Mouse (Mus musculus) kidney, embryonic 15.5 days (tissue): ENCODE measurements around the gene Tldc1. TPM values are rescaled to one million over a fixed set of nuclear protein-coding genes. Genes with fewer than 3 reads are reported as not detected.
A peak's percentile ranks its signal among the peaks of the same experiment; 100 is the strongest.

Experiments
- ATAC-seq: fragments of 200-750 bp; cut with Nextera tagmentation; replicated peaks from 2 replicates; pipeline ENCODE4 v1.8.0; 2017; ENCODE audit warnings: moderate TSS enrichment; ENCODE audit not compliant: low FRiP score
- H3K27ac ChIP-seq: fragments of 300-500 bp; sonication (generic); 2 replicates; pipeline ENCODE4 v1.5.1; 2015; ENCODE audit warnings: mild to moderate bottlenecking, inconsistent platforms
- H3K27me3 ChIP-seq: fragments of 300-500 bp; sonication (generic); 2 replicates; pipeline ENCODE4 v1.6.1; 2015; ENCODE audit warnings: inconsistent platforms
- H3K36me3 ChIP-seq: fragments of 300-500 bp; sonication (generic); 2 replicates; pipeline ENCODE4 v1.6.1; 2015; ENCODE audit warnings: inconsistent platforms
- H3K4me1 ChIP-seq: fragments of 300-500 bp; sonication (generic); 2 replicates; pipeline ENCODE4 v1.6.1; 2015; ENCODE audit warnings: inconsistent platforms
- H3K4me2 ChIP-seq: fragments of 300-500 bp; sonication (generic); 2 replicates; pipeline ENCODE4 v1.6.1; 2015; ENCODE audit warnings: moderate library complexity, mild to moderate bottlenecking, inconsistent platforms
- H3K4me3 ChIP-seq: fragments of 300-500 bp; sonication (generic); replicated peaks from 2 replicates; pipeline ENCODE4 v1.5.1; 2015; ENCODE audit warnings: mild to moderate bottlenecking, inconsistent platforms
- H3K9ac ChIP-seq: fragments of 300-500 bp; sonication (generic); 2 replicates; pipeline ENCODE4 v1.6.1; 2015; ENCODE audit warnings: mild to moderate bottlenecking, inconsistent platforms
- H3K9me3 ChIP-seq: fragments of 300-500 bp; sonication (generic); replicated peaks from 2 replicates; pipeline ENCODE4 v1.6.1; 2016; ENCODE audit warnings: inconsistent platforms
- WGBS: fragments of 180-500 bp; shearing (Covaris S2); methylation state at CpG from one replicate; pipeline ENCODE4 v1.1.7; 2015; ENCODE audit warnings: mixed read lengths; 5-methylcytosine and 5-hydroxymethylcytosine counted together
- polyA plus RNA-seq: library from polyadenylated mRNA; unstranded; fragments of >200 nt; fragmentation: Nextera tagmentation; extraction: Ambion mirVana; gene quantifications from 2 replicates; pipeline ENCODE4 v1.2.1, GENCODE M21; 2015

Gene Tldc1
- polyA plus RNA-seq, 1 experiment from 2014 or later, result 15.0 TPM

DNA sequence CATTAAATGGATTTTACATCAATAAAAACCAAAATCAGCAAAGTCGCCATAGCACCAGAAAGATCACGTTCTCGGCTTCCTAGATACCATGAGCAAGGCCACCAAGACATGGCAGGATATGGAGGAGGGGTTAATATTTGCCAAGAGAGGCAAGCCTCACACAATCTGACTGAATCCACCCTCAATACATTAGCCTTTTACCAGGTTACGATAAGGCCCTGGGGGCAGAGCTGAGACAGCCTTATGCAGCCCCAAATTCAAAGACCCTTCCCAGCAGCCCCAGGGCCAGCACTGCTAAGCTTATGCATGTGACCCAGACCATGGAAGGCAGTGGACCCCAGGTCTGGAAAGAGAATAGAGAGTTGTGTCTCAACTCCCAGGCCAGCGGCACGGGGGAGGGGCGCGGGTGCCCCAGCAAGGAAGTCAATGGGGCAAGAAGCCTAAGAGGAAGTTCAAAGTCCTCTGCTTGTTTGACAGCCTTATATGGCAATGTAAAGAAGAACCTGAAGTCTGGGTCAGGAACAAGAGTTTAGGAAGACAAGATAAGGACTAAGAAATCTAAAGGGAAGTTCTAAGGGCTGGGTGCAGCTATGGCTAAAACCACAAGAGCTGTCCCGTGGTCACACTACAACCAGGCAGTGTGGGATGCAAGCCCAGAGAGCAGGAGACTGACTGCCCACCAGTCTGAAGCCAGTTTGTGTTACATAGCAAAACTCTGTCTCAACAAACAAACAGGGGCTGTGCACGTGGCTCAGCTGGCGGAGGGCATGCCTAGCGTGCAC, 34.6 kb upstream of the Tldc1 start:
- H3K36me3 ChIP-seq, result peaks cover 39% of the 10 kb centered on the region
- H3K9me3 ChIP-seq, result no peaks in the 10 kb centered on the region
- peak; percentile 33; the same call in 1 of the 2 replicates for ATAC-seq
- H3K27me3 ChIP-seq, result no peaks in the 10 kb centered on the region
- H3K27ac ChIP-seq, result peak overlapping the region; percentile 80
- peaks cover 62% of the 10 kb centered on the region for H3K4me1 ChIP-seq
- H3K4me3 ChIP-seq, result no peak overlapping the region
- 53% methylated on average over 12 of the region's 12 CpGs for WGBS
- no peak overlapping the region for H3K4me2 ChIP-seq
- no peak overlapping the region for H3K9ac ChIP-seq

- peaks cover 42% of the 10 kb centered on the region for H3K36me3 ChIP-seq
- ATAC-seq, result no peak
- peaks cover 56% of the 10 kb centered on the region for H3K4me1 ChIP-seq
- H3K27ac ChIP-seq, result peak overlapping the region; percentile 80
- no peak overlapping the region for H3K9ac ChIP-seq
- H3K4me3 ChIP-seq, result no peak overlapping the region
- no peaks in the 10 kb centered on the region for H3K9me3 ChIP-seq
- WGBS, result 42% methylated on average over 6 of the region's 6 CpGs
- no peak overlapping the region for H3K4me2 ChIP-seq
- H3K27me3 ChIP-seq, result no peaks in the 10 kb centered on the region
These were observed 33.7 kb upstream of the Tldc1 start for GRCm38 (mm10) chr8:119811925-119812324.

DNA sequence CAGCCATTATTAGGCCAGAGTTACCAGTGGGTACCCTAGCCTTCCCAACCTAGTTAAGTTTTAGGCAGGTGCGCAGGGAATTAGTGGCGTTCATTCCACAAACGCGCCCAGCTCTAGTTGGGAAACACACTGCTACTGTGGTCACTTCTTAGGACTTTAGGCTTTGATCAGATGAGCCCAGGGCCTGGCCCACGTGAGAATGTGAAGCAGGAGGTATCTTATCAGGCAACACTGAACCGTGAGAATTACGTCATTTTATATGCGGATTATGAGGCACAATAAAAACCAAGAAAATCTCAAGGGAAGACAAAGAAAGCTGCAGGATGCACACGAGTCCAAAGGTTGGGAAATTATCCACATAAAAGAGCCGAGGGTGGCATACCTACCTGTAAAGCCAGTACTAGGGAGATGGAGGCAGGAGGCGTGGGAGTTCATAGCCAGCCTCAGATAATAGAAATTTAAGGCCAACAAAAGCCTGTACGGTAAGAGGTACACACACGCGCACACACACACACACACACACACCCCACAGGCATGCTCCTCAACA, 32.8 kb upstream of the Tldc1 start:
- Histone ChIP-seq H3K4me3 (no peak overlapping the region), H3K27ac (no peak overlapping the region), H3K36me3 (peaks cover 42% of the 10 kb centered on the region), H3K9me3 (no peaks in the 10 kb centered on the region), H3K27me3 (no peaks in the 10 kb centered on the region), H3K9ac (no peak overlapping the region), H3K4me2 (no peak overlapping the region), H3K4me1 (peaks cover 47% of the 10 kb centered on the region)
- WGBS, result 85% methylated on average over 14 of the region's 14 CpGs
- no peak for ATAC-seq

DNA sequence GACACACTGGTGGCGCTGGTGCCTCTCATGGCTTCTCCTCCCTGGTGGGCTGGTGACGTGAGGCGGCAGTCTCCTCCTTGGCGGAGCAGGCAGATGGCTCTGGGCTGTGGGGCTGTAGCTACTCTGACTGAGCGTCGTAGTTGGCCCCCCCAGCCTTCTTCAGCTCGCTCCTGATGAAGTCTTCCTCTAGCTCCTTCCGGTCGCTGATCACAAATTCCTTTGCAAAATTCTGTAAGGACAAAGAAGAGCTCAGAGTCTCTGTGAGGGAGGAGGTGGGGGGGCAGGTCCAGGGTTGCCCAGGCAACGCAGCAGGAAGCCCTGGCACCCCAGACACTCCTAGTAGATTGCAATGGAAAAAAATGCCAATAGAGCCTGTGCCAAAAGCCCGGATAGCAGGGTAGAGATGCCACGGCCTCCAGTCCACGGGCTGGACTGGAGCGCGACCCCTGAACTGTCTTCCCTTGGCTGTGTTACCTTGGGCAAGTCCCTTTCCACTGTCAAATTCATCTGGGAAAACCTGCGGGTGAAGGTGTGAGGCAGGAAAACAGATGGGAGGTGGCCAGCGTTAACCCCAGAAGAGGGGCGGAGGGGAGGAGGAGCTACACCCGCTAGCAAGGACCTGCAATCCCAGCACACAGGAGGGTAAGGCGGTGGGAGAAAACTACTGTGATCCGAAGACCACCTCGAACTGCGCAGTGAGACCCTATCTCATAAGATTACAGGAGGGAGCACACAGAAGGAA, 32.1 kb upstream of the Tldc1 start:
- Histone ChIP-seq H3K9ac (no peak overlapping the region), H3K9me3 (no peaks in the 10 kb centered on the region), H3K4me3 (no peak overlapping the region), H3K27ac (no peak overlapping the region), H3K4me2 (no peak overlapping the region), H3K36me3 (peaks cover 36% of the 10 kb centered on the region), H3K27me3 (no peaks in the 10 kb centered on the region), H3K4me1 (peaks cover 51% of the 10 kb centered on the region)
- 86% methylated on average over 23 of the region's 23 CpGs for WGBS
- ATAC-seq, result no peak

GRCm38 (mm10) chr8:119809620-119810019, 31.4 kb upstream of the Tldc1 start:
- Histone ChIP-seq H3K27ac (no peak overlapping the region), H3K36me3 (peaks cover 29% of the 10 kb centered on the region), H3K4me1 (peaks cover 50% of the 10 kb centered on the region), H3K4me3 (no peak overlapping the region), H3K9ac (no peak overlapping the region), H3K9me3 (no peaks in the 10 kb centered on the region), H3K27me3 (no peaks in the 10 kb centered on the region), H3K4me2 (no peak overlapping the region)
- WGBS, result 94% methylated on average over 9 of the region's 9 CpGs
- no peak for ATAC-seq

- no peak overlapping the region for H3K27ac ChIP-seq
- peaks cover 26% of the 10 kb centered on the region for H3K36me3 ChIP-seq
- H3K27me3 ChIP-seq, result no peaks in the 10 kb centered on the region
- no peak overlapping the region for H3K4me3 ChIP-seq
- H3K9me3 ChIP-seq, result no peaks in the 10 kb centered on the region
- H3K4me2 ChIP-seq, result no peak overlapping the region
- peaks cover 31% of the 10 kb centered on the region for H3K4me1 ChIP-seq
- no peak overlapping the region for H3K9ac ChIP-seq
- WGBS, result 90% methylated on average over 4 of the region's 4 CpGs
- ATAC-seq, result no peak
These were observed 29.5 kb upstream of the Tldc1 start for GRCm38 (mm10) chr8:119807687-119808086.

DNA sequence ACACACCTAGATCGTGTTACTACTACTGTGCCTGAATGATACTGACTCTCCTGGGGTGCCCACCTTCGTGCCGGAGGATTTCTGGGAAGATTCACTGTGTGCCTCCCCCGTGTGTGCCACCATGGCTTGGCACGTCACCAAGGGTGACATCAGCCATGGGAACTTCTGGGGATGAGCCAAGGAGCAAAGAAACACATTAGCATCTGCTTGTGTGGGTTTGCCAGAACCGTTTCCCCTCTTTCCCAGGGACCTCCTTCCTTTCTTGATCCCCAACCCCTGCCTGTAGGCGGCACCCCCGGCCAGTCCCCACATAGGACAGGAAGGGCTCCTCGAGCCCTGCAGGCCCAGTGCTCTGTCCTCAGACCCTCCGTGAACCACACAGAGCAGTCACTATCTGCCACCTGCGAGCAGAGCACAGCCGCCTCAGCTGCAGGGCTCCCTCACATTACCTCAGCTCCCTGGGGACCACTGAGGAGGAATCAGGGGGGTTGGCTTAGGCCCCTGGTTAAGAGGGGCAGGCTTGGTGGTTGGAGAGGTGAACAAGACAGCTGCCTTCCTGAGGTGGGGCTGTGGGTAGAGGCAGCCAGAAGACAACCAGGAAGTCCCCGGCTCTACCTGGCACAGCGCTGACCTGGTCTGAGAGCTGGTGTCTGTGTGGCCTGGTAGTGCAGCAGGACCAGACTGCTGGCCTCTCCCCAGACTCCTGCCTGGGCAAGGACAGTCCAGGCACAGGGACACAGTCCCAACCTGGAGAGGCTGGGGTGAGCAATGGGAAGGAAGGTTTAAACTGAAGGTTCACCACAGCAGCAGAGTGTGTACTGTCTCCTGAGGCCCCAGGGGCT, 28.4 kb upstream of the Tldc1 start:
- ATAC-seq, result no peak
- Histone ChIP-seq H3K9ac (no peak overlapping the region), H3K4me2 (no peak overlapping the region)

DNA sequence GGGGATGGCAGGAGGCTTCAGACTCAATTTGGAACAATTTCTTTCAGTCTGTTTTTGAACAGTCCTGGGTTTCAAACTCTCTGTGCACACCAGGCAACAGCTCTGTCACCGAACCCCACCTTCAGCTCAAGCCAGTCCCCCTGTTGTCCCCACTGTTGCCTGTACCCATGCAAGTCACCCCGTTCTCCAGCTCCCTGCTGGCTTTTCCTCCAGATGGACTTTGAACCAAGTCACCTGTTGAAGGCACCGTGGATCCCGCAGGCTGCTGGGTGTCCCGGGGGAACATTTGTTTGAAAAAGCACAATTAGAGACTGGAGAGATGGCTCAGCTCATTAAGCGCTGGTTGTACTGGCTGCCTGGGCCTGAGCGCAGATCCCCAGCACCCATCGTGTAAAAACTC, 27.1 kb upstream of the Tldc1 start:
- Histone ChIP-seq H3K4me2 (no peak overlapping the region), H3K4me3 (no peak overlapping the region), H3K27me3 (no peaks in the 10 kb centered on the region), H3K27ac (0 out of 2 replicates have a peak overlapping the region, but pooled peaks have one; percentile 32), H3K36me3 (peaks cover 26% of the 10 kb centered on the region), H3K9ac (no peak overlapping the region), H3K4me1 (peaks cover 10% of the 10 kb centered on the region), H3K9me3 (no peaks in the 10 kb centered on the region)
- WGBS, result 65% methylated on average over 8 of the region's 8 CpGs
- ATAC-seq, result no peak

More for the DNA sequence above, 28.4 kb upstream of the Tldc1 start:
- H3K4me3 ChIP-seq, result no peak overlapping the region
- H3K36me3 ChIP-seq, result peaks cover 26% of the 10 kb centered on the region
- no peak overlapping the region for H3K27ac ChIP-seq
- H3K27me3 ChIP-seq, result no peaks in the 10 kb centered on the region
- H3K9me3 ChIP-seq, result no peaks in the 10 kb centered on the region
- 76% methylated on average over 14 of the region's 14 CpGs for WGBS
- peaks cover 20% of the 10 kb centered on the region for H3K4me1 ChIP-seq

DNA sequence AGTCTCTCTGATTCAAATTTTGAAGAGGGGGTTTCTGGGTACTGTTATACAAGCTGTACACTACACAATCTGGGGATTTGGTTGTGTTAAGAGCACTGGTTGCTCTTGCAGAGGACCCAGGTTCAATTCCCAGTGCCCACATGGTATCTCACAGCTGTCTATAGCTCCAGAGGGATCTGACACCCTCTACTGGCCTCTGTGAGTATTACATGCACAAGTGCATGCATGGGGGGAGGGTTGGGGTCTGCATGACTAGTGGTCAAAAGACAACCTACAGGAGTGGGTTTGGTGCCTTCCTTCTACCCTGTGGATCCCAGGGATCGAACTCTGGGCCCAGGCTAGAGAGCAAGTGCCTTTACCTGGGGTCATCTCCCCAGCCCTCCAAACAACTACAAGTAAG, 24.4 kb upstream of the Tldc1 start:
- H3K4me3 ChIP-seq, result no peak overlapping the region
- H3K36me3 ChIP-seq, result peaks cover 1% of the 10 kb centered on the region
- no peak overlapping the region for H3K9ac ChIP-seq
- no peaks in the 10 kb centered on the region for H3K9me3 ChIP-seq
- no peaks in the 10 kb centered on the region for H3K27me3 ChIP-seq
- H3K4me1 ChIP-seq, result peaks cover 22% of the 10 kb centered on the region
- 100% methylated on average over 1 of the region's 1 CpGs for WGBS
- H3K27ac ChIP-seq, result no peak overlapping the region
- no peak for ATAC-seq
- H3K4me2 ChIP-seq, result no peak overlapping the region

DNA sequence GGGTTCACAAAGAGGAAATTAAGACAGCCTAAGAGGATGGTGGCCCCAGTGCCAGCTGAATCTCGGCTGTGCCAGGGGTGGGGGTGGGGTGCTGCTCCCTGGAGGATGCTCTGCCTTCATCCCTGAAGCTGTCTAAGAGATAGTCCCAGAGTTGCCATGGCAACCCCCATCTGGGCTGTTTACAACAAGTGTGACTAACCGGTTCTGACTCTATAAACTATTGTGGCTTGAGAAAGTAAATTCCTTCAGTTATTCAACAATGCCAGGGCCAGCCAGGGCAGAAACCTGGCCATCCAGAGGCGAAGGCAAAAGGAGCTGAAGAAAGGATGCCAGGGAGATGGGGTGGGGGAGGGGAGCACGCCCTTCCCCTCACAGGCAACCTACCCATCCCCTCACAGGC, 23.0 kb upstream of the Tldc1 start:
- Histone ChIP-seq H3K9ac (no peak overlapping the region), H3K4me1 (peaks cover 30% of the 10 kb centered on the region), H3K4me2 (no peak overlapping the region), H3K4me3 (no peak overlapping the region), H3K9me3 (no peaks in the 10 kb centered on the region), H3K27me3 (0 out of 2 replicates have a peak, but pooled peaks cover 3% of the 10 kb centered on the region), H3K27ac (no peak overlapping the region), H3K36me3 (no peaks in the 10 kb centered on the region)
- WGBS, result 27% methylated on average over 4 of the region's 4 CpGs
- ATAC-seq, result no peak

GRCm38 (mm10) chr8:119798965-119799264, 20.7 kb upstream of the Tldc1 start:
- H3K27me3 ChIP-seq, result 0 out of 2 replicates have a peak, but pooled peaks cover 3% of the 10 kb centered on the region
- ATAC-seq, result no peak; the same call in 1 of the 2 replicates

More at GRCm38 (mm10) chr8:119798965-119799264, 20.7 kb upstream of the Tldc1 start:
- H3K9ac ChIP-seq, result 0 out of 2 replicates have a peak overlapping the region, but pooled peaks have one; percentile 5
- no peaks in the 10 kb centered on the region for H3K9me3 ChIP-seq
- WGBS, result 62% methylated on average over 2 of the region's 2 CpGs
- H3K4me3 ChIP-seq, result no peak overlapping the region
- peak overlapping the region; percentile 51 for H3K4me2 ChIP-seq
- H3K36me3 ChIP-seq, result no peaks in the 10 kb centered on the region
- H3K27ac ChIP-seq, result peak overlapping the region; percentile 79; the same call in 1 of the 2 replicates
- H3K4me1 ChIP-seq, result peaks cover 32% of the 10 kb centered on the region
